Mouse (Mus musculus): Measurements from ENCODE around the gene Sp7. TPM values are rescaled to one million over a fixed set of nuclear protein-coding genes. Genes with fewer than 3 reads are reported as not detected.
A peak's percentile ranks its signal among the peaks of the same experiment; 100 is the strongest.

Gene Sp7
- polyA plus RNA-seq, 1 experiment from 2014 or later = 9.4 TPM

DNA sequence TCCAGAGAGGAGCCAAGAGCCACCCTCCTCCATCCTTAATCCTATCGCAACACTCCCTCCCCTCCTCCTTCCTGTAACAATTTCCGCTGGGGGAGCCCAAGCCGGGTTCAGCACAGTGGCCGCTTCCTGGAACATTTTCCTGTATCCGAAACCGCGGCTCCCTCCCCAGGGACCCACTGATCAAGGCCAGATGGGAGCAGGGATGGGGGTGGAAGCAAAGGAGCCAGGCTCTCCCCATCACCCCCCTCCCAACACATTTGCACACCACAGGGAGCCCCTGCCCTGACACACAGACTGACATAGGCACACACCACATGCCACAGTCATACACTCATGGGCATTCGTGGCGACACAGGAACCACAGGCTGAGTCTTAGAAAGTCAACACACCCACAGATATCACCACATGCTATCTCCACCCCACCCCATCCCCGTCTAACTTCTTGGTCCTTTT is 10.9 kb upstream of the Sp7 start:
- Histone ChIP-seq H3K4me2 (replicated peaks) (peak overlapping the region; percentile 93), H3K36me3 (no peaks in the 10 kb centered on the region), H3K9me3 (no peaks in the 10 kb centered on the region), H3K9ac (no peak overlapping the region), H3K27me3 (no peaks in the 10 kb centered on the region), H3K4me1 (peaks cover 23% of the 10 kb centered on the region), H3K4me3 (peak overlapping the region; percentile 56; the same call in 1 of the 2 replicates), H3K27ac (peak overlapping the region; percentile 92)
- 4% methylated on average over 10 of the region's 10 CpGs for WGBS
- 0 out of 2 replicates have a peak, but pooled peaks have one; percentile 24 for ATAC-seq (ENCODE audit: insufficient number of reproducible peaks, insufficient read depth, low FRiP score, low TSS enrichment)

DNA sequence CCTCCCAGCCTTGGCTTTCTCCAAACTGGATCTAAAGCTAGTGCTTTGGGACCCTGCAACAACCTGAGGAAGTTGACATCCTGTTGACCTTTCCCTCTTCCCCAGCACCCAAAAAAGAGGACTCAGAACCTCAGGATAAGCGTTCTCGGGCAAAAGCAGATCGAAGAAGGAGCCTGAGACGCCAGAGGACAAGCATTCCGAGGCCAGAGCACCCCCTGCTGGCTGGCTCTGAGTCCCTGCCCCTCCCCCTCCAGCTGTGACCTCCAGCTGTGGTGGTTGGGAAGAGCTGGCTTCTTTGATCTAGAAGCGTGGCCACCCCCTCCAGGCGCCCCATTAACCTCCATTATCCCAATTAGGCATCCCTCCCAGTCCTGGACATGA is 10.2 kb upstream of the Sp7 start:
- Histone ChIP-seq H3K4me2 (replicated peaks) (peak overlapping the region; percentile 93), H3K27ac (peak overlapping the region; percentile 92), H3K27me3 (no peaks in the 10 kb centered on the region), H3K36me3 (no peaks in the 10 kb centered on the region), H3K9me3 (no peaks in the 10 kb centered on the region), H3K9ac (peak overlapping the region; percentile 68), H3K4me3 (peak overlapping the region; percentile 56), H3K4me1 (peaks cover 23% of the 10 kb centered on the region)
- 0 out of 2 replicates have a peak, but pooled peaks have one; percentile 54 for ATAC-seq (ENCODE audit: insufficient number of reproducible peaks, insufficient read depth, low FRiP score, low TSS enrichment)
- under 1% methylated on average over 7 of the region's 7 CpGs for WGBS

DNA sequence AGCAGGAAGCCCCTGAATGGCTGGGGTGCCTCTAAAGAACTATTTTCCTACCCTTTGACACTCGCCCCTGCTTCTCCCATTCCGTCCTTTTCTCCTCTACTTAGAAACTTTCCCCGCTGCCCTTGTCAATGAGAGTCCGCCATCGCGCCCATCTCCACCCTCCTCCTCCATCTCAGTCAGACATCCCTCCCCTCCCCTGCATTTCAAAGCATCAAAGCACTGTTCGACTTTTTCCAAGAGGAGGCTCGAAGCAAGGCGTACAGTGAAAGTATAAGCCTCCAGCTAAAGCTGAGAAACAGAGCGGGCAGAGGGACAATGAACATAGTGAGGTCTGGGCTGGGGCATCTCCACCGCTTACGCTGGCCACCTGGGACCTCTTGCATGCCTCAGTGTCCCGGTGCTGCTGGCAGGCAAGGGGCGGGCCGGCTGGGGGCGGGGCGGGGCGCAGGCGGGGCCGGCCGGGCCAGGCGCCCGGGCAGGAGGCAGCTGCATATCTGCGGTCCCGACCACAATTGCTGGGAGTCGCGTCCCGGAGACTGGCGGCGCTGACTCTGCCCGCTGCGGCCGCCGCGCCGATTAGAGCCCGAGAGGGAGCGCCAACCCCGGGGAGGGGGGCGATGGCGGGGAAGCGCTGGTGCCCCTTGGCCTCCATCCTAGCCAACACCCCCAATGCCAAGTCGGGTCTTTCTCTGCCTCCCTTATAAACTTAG is 9.6 kb upstream of the Sp7 start:
- Histone ChIP-seq H3K4me1 (peaks cover 23% of the 10 kb centered on the region), H3K36me3 (no peaks in the 10 kb centered on the region), H3K27me3 (no peaks in the 10 kb centered on the region), H3K27ac (peak overlapping the region; percentile 92), H3K9me3 (no peaks in the 10 kb centered on the region), H3K4me2 (replicated peaks) (peak overlapping the region; percentile 93), H3K9ac (peak overlapping the region; percentile 68), H3K4me3 (peak overlapping the region; percentile 56)
- under 1% methylated on average over 42 of the region's 43 CpGs for WGBS
- peak; percentile 78 for ATAC-seq (ENCODE audit: insufficient number of reproducible peaks, insufficient read depth, low FRiP score, low TSS enrichment)

DNA sequence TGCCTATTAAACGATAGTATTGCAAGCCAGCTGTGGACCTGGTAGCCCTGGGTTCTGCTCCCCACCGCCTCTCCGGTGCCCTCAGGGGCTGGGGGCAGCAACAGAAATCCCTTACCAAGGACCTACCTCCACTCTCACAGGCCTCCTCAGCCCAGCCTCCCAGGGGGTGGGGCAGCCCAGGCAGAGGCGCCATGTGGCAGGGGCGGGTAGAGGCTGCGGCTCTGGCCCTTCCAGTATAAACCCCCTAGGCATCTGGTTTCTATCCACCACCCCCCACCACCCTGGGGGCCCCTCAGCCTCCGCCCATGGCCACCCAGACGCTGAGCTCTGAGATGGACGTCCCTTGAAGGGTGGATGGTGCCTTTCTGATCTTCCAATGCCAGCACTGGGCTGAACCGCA is 3.7 kb upstream of the Sp7 start:
- Histone ChIP-seq H3K4me2 (replicated peaks) (peak overlapping the region; percentile 40), H3K4me1 (peaks cover 30% of the 10 kb centered on the region), H3K9ac (peak overlapping the region; percentile 36), H3K4me3 (peak overlapping the region; percentile 6; the same call in 1 of the 2 replicates), H3K36me3 (no peaks in the 10 kb centered on the region), H3K27me3 (0 out of 2 replicates have a peak, but pooled peaks cover 6% of the 10 kb centered on the region), H3K9me3 (no peaks in the 10 kb centered on the region), H3K27ac (peak overlapping the region; percentile 37)
- peak; percentile 54 for ATAC-seq (ENCODE audit: insufficient number of reproducible peaks, insufficient read depth, low FRiP score, low TSS enrichment)
- WGBS = 3% methylated on average over 10 of the region's 10 CpGs

DNA sequence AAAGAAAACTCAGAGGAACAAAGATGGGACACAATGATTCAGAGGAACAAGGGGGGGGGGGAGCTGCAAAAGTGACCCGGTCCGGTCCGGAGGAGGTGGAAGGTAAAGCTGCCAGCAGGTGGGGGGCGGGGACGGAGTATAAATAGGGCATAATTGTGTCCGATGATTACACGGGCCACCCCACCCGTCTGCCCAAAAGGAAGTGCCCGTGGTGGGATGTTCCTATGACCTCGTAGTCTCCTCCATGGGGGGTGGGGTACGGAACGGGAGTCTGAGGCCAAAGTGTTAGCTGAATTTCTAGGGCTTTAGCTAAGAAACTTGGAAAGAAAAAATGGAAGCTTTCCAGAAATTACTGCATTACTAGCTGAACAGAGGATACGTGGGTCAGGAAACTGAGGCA is 3.0 kb upstream of the Sp7 start:
- no peak overlapping the region for H3K4me3 ChIP-seq
- H3K9me3 ChIP-seq = no peaks in the 10 kb centered on the region
- no peak overlapping the region for H3K27ac ChIP-seq
- 8% methylated on average over 13 of the region's 13 CpGs for WGBS
- peak overlapping the region; percentile 36; the same call in 1 of the 2 replicates for H3K9ac ChIP-seq
- no peaks in the 10 kb centered on the region for H3K36me3 ChIP-seq
- peak overlapping the region; percentile 40 for H3K4me2 ChIP-seq (replicated peaks)
- ATAC-seq (ENCODE audit: insufficient number of reproducible peaks, insufficient read depth, low FRiP score, low TSS enrichment) = no peak
- H3K4me1 ChIP-seq = peaks cover 33% of the 10 kb centered on the region
- H3K27me3 ChIP-seq = 0 out of 2 replicates have a peak, but pooled peaks cover 8% of the 10 kb centered on the region

DNA sequence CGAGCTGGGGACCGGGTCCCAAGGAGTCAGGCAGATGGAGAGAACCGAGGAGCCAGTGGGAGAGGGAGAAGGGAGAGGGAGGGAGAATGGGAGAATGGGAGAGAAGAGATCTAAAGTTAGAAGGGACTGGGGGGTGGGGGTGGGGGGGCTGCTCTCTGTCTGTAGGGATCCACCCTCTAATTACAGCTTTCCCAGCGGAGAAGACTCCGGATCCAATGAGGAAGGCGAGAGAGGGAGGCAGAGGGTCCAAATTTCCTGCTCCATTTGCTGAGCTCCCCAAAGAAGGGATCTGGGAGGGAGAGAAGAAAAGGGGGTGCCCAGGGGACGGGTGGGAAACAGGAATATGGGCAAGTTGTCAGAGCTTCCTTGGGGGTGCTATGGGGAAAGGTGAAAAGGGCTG is 744 bp downstream of the Sp7 start:
- 8% methylated on average over 7 of the region's 7 CpGs for WGBS
- ATAC-seq (ENCODE audit: insufficient number of reproducible peaks, insufficient read depth, low FRiP score, low TSS enrichment) = no peak
- peaks cover 42% of the 10 kb centered on the region for H3K4me1 ChIP-seq
- no peaks in the 10 kb centered on the region for H3K9me3 ChIP-seq
- H3K27ac ChIP-seq = 0 out of 2 replicates have a peak overlapping the region, but pooled peaks have one; percentile 6
- peak overlapping the region; percentile 57 for H3K4me2 ChIP-seq (replicated peaks)
- peak overlapping the region; percentile 54 for H3K9ac ChIP-seq
- H3K36me3 ChIP-seq = no peaks in the 10 kb centered on the region
- 0 out of 2 replicates have a peak, but pooled peaks cover 8% of the 10 kb centered on the region for H3K27me3 ChIP-seq
- H3K4me3 ChIP-seq = peak overlapping the region; percentile 37

DNA sequence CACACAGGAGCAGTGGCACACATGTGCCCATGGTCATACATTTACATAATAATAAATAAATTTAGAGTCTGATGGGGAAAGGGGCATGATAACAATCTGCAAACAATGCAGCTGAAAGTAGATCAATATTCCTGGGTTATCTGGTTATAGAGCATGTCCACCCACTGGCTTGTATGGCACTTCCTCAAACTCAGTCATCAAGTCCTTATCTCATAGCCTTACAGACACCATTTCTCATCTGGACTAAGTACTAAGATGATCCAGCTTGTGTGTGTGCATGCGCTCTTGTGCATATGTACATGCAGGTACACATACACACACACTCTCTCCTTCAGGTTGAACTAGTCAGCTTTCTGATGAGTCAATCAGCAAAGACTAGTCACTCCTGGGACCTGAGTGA is 2.3 kb downstream of the Sp7 start:
- no peak overlapping the region for H3K9ac ChIP-seq
- H3K4me1 ChIP-seq = peaks cover 27% of the 10 kb centered on the region
- H3K4me3 ChIP-seq = no peak overlapping the region
- WGBS = 98% methylated on average over 1 of the region's 1 CpGs
- H3K27ac ChIP-seq = no peak overlapping the region
- no peaks in the 10 kb centered on the region for H3K9me3 ChIP-seq
- no peak for ATAC-seq (ENCODE audit: insufficient number of reproducible peaks, insufficient read depth, low FRiP score, low TSS enrichment)
- H3K27me3 ChIP-seq = 0 out of 2 replicates have a peak, but pooled peaks cover 8% of the 10 kb centered on the region
- H3K4me2 ChIP-seq (replicated peaks) = peak overlapping the region; percentile 57; the same call in 1 of the 2 replicates
- H3K36me3 ChIP-seq = no peaks in the 10 kb centered on the region

DNA sequence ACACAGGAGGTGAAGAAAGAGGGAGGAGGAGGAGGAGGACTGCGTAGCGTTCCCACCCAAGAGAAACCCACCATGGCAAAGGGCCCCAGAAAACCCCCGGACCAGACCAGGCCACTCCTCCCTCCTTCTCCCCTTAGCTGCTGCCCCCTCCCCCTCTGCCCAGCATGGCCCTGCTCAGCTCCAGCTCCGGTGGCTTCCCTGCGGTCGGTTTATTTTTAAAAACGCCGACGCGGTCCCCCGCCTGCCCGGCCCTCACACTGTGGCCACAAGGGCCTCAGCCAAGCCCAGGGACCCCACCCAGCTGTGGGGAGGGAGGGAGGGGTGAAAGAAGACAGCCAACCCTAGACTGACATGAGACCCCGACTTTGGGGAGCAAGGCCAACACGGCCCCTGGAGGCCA is 4.3 kb downstream of the Sp7 start:
- peak overlapping the region; percentile 2 for H3K27ac ChIP-seq
- no peaks in the 10 kb centered on the region for H3K36me3 ChIP-seq
- peaks cover 46% of the 10 kb centered on the region for H3K4me1 ChIP-seq
- ATAC-seq (ENCODE audit: insufficient number of reproducible peaks, insufficient read depth, low FRiP score, low TSS enrichment) = no peak
- peak overlapping the region; percentile 40 for H3K4me2 ChIP-seq (replicated peaks)
- H3K27me3 ChIP-seq = peaks cover 25% of the 10 kb centered on the region
- H3K9me3 ChIP-seq = no peaks in the 10 kb centered on the region
- peak overlapping the region; percentile 12; the same call in 1 of the 2 replicates for H3K4me3 ChIP-seq
- peak overlapping the region; percentile 44 for H3K9ac ChIP-seq
- 14% methylated on average over 12 of the region's 14 CpGs for WGBS

DNA sequence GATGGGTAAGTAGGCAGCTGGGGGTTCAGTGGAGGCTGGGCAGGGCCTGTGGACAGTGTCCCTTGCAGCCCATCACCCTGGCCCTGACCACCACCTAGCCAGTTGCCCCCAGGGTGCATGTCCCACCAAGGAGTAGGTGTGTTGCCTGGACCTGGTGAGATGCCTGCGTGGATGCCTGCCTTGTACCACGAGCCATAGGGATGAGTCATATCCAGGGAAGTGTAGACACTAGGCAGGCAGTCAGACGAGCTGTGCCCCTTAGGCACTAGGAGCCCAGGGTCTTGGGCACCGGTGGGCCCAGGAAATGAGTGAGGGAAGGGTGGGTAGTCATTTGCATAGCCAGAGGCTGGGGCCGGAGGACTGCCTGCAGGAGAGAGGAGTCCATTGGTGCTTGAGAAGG is 8.1 kb downstream of the Sp7 start:
- ATAC-seq (ENCODE audit: insufficient number of reproducible peaks, insufficient read depth, low FRiP score, low TSS enrichment) = no peak
- Histone ChIP-seq H3K9me3 (no peaks in the 10 kb centered on the region), H3K4me1 (peaks cover 39% of the 10 kb centered on the region), H3K4me3 (0 out of 2 replicates have a peak overlapping the region, but pooled peaks have one; percentile 23), H3K27me3 (peaks cover 17% of the 10 kb centered on the region), H3K36me3 (no peaks in the 10 kb centered on the region), H3K4me2 (replicated peaks) (peak overlapping the region; percentile 39; the same call in 1 of the 2 replicates), H3K27ac (no peak overlapping the region), H3K9ac (0 out of 2 replicates have a peak overlapping the region, but pooled peaks have one; percentile 2)
- 23% methylated on average over 5 of the region's 5 CpGs for WGBS

DNA sequence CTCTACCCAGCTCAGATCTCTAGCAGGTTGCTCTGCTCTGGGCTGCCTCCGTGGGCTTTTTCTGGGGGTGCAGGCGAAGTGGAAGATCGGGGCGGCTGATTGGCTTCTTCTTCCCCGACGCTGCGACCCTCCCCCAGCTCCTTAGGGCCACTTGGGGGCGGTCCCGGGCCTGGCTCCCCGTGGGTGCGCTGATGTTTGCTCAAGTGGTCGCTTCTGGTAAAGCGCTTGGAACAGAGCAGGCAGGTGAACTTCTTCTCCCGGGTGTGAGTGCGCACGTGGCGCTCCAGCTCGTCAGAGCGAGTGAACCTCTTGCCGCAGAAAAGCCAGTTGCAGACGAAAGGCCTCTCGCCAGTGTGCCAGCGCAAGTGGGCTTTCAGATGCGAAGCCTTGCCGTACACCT is 8.9 kb downstream of the Sp7 start:
- H3K9ac ChIP-seq = peak overlapping the region; percentile 2; the same call in 1 of the 2 replicates
- peak overlapping the region; percentile 23 for H3K4me3 ChIP-seq
- no peaks in the 10 kb centered on the region for H3K9me3 ChIP-seq
- H3K27me3 ChIP-seq = peaks cover 17% of the 10 kb centered on the region
- 4% methylated on average over 25 of the region's 25 CpGs for WGBS
- peak overlapping the region; percentile 39 for H3K4me2 ChIP-seq (replicated peaks)
- H3K4me1 ChIP-seq = peaks cover 39% of the 10 kb centered on the region
- H3K27ac ChIP-seq = no peak overlapping the region
- no peak for ATAC-seq (ENCODE audit: insufficient number of reproducible peaks, insufficient read depth, low FRiP score, low TSS enrichment)
- H3K36me3 ChIP-seq = no peaks in the 10 kb centered on the region

DNA sequence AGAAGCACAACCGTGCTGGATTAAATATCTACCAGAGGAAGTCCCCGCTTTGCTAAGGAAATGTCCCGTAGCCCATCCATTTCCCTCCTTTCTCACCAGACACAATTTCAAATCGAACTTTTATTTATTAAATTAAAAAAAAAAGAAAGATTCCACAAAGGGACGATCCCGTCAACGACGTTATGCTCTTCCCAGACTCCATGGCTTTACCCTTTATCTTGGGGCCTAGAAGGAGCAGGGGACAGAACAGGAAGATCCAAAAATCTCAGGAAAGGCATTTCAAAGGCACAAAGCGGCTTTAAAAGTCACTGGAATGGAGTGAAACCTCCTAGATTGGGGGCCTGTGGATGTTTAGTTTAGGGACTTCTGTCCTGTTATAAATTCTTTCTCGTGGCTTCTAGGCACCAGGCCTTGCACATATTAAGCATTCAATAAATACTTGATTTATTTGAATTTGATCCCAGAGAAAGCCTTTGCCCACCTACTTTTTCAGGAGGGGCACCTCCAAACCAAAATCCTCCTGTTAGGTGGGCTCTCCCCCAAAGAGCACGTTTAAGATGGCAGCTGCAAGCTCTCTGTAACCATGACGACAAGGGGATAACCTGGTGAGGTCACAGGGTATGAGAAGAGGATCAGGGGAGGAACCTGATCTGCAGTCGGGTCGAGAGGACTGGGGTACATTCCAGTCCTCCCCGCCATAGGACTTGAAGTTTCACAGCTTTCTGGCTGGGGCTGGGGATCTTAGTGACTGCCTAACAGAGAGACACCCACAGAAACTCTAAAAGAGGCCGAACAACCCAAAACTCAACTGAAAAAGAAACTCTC is 10.3 kb downstream of the Sp7 start:
- Histone ChIP-seq H3K9ac (peak overlapping the region; percentile 74; the same call in 1 of the 2 replicates), H3K4me1 (peaks cover 28% of the 10 kb centered on the region), H3K36me3 (no peaks in the 10 kb centered on the region), H3K9me3 (no peaks in the 10 kb centered on the region), H3K4me2 (replicated peaks) (peak overlapping the region; percentile 71), H3K27me3 (peaks cover 17% of the 10 kb centered on the region), H3K4me3 (no peak overlapping the region; the same call in 1 of the 2 replicates), H3K27ac (peak overlapping the region; percentile 92)
- ATAC-seq (ENCODE audit: insufficient number of reproducible peaks, insufficient read depth, low FRiP score, low TSS enrichment) = no peak
- 20% methylated on average over 16 of the region's 16 CpGs for WGBS
